Mouse (Mus musculus): ENCODE measurements around the gene Arhgap8.
"Not testable (repeated sequence)": the region's sequence is repeated elsewhere in the genome, so short reads cannot be mapped to it uniquely, and the experiment has no call there.

Gene Arhgap8

GRCm38 (mm10) chr15:84731676-84732424 lies 12.0 kb downstream of the Arhgap8 start:
- DNase-seq (ENCODE audit: low read depth in 1 of 2, low spot score in 2 of 2) = no peak

- DNase-seq (ENCODE audit: low read depth in 1 of 2, low spot score in 2 of 2) = no peak
Observed at GRCm38 (mm10) chr15:84732425-84732749, 12.5 kb downstream of the Arhgap8 start.

GRCm38 (mm10) chr15:84736346-84736993 lies 16.6 kb downstream of the Arhgap8 start:
- no peak for DNase-seq (ENCODE audit: low read depth in 1 of 2, low spot score in 2 of 2)

- no peak for DNase-seq (ENCODE audit: low read depth in 1 of 2, low spot score in 2 of 2)
Observed at GRCm38 (mm10) chr15:84736994-84737346, 17.1 kb downstream of the Arhgap8 start.

GRCm38 (mm10) chr15:84738246-84738645 lies 18.4 kb downstream of the Arhgap8 start:
- no peak for DNase-seq (ENCODE audit: low read depth in 1 of 2, low spot score in 2 of 2)

GRCm38 (mm10) chr15:84741573-84741972 lies 21.7 kb downstream of the Arhgap8 start:
- no peak for DNase-seq (ENCODE audit: low read depth in 1 of 2, low spot score in 2 of 2)

- DNase-seq (ENCODE audit: low read depth in 1 of 2, low spot score in 2 of 2) = no peak
Observed at GRCm38 (mm10) chr15:84743347-84743746, 23.5 kb downstream of the Arhgap8 start.

- no peak for DNase-seq (ENCODE audit: low read depth in 1 of 2, low spot score in 2 of 2)
Observed at GRCm38 (mm10) chr15:84744308-84744707, 24.5 kb downstream of the Arhgap8 start.

- DNase-seq (ENCODE audit: low read depth in 1 of 2, low spot score in 2 of 2) = no peak
Observed at GRCm38 (mm10) chr15:84745831-84746230, 26.0 kb downstream of the Arhgap8 start.

- peak; percentile 11 to 22 for DNase-seq (ENCODE audit: low read depth in 1 of 2, low spot score in 2 of 2)
Observed at GRCm38 (mm10) chr15:84754987-84755386, 35.1 kb downstream of the Arhgap8 start.

GRCm38 (mm10) chr15:84756426-84756825 lies 36.6 kb downstream of the Arhgap8 start:
- DNase-seq (ENCODE audit: low read depth in 1 of 2, low spot score in 2 of 2) = no peak

- DNase-seq (ENCODE audit: low read depth in 1 of 2, low spot score in 2 of 2) = no peak
Observed at GRCm38 (mm10) chr15:84758493-84758892, 38.6 kb downstream of the Arhgap8 start.

GRCm38 (mm10) chr15:84762712-84763422 lies 43.0 kb downstream of the Arhgap8 start:
- no peak for DNase-seq (ENCODE audit: low read depth in 1 of 2, low spot score in 2 of 2)

GRCm38 (mm10) chr15:84763423-84763812 lies 43.6 kb downstream of the Arhgap8 start:
- no peak for DNase-seq (ENCODE audit: low read depth in 1 of 2, low spot score in 2 of 2)

GRCm38 (mm10) chr15:84766621-84767020 lies 46.8 kb downstream of the Arhgap8 start:
- no peak for DNase-seq (ENCODE audit: low read depth in 1 of 2, low spot score in 2 of 2)

GRCm38 (mm10) chr15:84768531-84768930 lies 48.7 kb downstream of the Arhgap8 start:
- not testable (repeated sequence) for DNase-seq (ENCODE audit: low read depth in 1 of 2, low spot score in 2 of 2)

- DNase-seq (ENCODE audit: low read depth in 1 of 2, low spot score in 2 of 2) = no peak
Observed at GRCm38 (mm10) chr15:84769641-84770341, 49.9 kb downstream of the Arhgap8 start.

GRCm38 (mm10) chr15:84772191-84773111 lies 52.6 kb downstream of the Arhgap8 start:
- no peak for DNase-seq (ENCODE audit: low read depth in 1 of 2, low spot score in 2 of 2)

- no peak for DNase-seq (ENCODE audit: low read depth in 1 of 2, low spot score in 2 of 2)
Observed at GRCm38 (mm10) chr15:84775421-84776174, 55.7 kb downstream of the Arhgap8 start.

GRCm38 (mm10) chr15:84778587-84778986 lies 58.7 kb downstream of the Arhgap8 start:
- no peak for DNase-seq (ENCODE audit: low read depth in 1 of 2, low spot score in 2 of 2)
